Comparison of ENCODE assay signal across 8 mouse cellular contexts in the genomic region with DNA sequence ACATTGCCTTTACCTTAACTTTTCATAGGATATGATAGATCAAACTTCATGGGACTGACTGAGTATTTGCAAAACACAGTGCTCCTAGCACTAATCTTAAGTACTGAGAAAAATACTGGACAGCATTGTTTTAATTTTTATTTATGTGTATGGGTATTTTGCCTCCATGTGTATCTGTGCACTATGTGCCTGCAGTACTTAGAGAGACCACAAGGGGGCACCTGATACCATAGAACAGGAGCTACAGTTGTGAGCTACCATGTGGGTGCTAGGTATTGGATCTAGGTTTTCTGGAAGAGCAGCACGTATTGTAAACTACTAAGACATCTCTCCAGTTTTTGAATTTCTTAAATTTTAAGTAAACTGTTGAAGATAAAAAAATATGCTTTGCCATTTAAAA.
DNase-seq lines count a peak whose midpoint lies in the region; TF ChIP-seq lines count a peak whose summit lies in the region.
"Had no signal": no experiment of that assay in that cellular context is flagged by ENCODE, and none has a peak within 500 bp of the region (broad histone marks: within the 10 kb centered on the region; RNA-seq: fewer than 3 reads in every experiment).

No protein-coding gene starts in this region.

- TF ChIP-seq CTCF in MEL (IDR thresholded peaks at IDR 0.05 in 2 of 3, conservative IDR thresholded peaks at IDR 0.05 in 1 of 3; ENCODE audit: control insufficient read depth in 1 of 3, insufficient read depth in 1 of 3, low read depth in 2 of 3, low read length in 3 of 3, poor library complexity in 1 of 3, severe bottlenecking in 1 of 3), result peak; percentile 32 to 52 (median 33); a peak in 4 of 6 replicates

- H3K79me2 ChIP-seq in MEL (ENCODE audit: control insufficient read depth, insufficient read depth, low read length, poor library complexity), result no peaks in the 10 kb centered on the region

- H3K27ac ChIP-seq in MEL (ENCODE audit: control insufficient read depth, low read depth, low read length), result no peak overlapping the region
- H3K27ac ChIP-seq: limb, embryonic 15.5 days had no signal

- no peaks in the 10 kb centered on the region for H3K9me3 ChIP-seq in MEL (replicated peaks; ENCODE audit: insufficient read depth, low read length)
- H3K9me3 ChIP-seq: limb, embryonic 15.5 days had no signal

- no peaks in the 10 kb centered on the region for H3K4me1 ChIP-seq in MEL (ENCODE audit: control insufficient read depth in 1 of 2, insufficient read depth in 2 of 2, low read length in 2 of 2)
- H3K4me1 ChIP-seq: limb, embryonic 15.5 days had no signal

- H3K36me3 ChIP-seq in MEL (ENCODE audit: control insufficient read depth in 1 of 2, insufficient read depth in 2 of 2, low read length in 2 of 2), result no peaks in the 10 kb centered on the region
- H3K36me3 ChIP-seq in splenic B cell, adult 2 months (ENCODE audit: control insufficient read depth, insufficient read depth, low read length, poor library complexity, severe bottlenecking), result no peaks in the 10 kb centered on the region
- H3K36me3 ChIP-seq: limb, embryonic 15.5 days had no signal

- TF ChIP-seq POLR2A in MEL (IDR thresholded peaks at IDR 0.05; ENCODE audit: control insufficient read depth in 1 of 2, insufficient read depth in 1 of 2, low read depth in 1 of 2, low read length in 2 of 2, poor library complexity in 1 of 2), result no peak

- no peaks in the 10 kb centered on the region for H3K27me3 ChIP-seq in MEL (ENCODE audit: control insufficient read depth in 1 of 2, insufficient read depth in 2 of 2, low read length in 2 of 2)
- no peaks in the 10 kb centered on the region for H3K27me3 ChIP-seq in splenic B cell, adult 2 months (ENCODE audit: control insufficient read depth, insufficient read depth, low read length, poor library complexity, severe bottlenecking)
- H3K27me3 ChIP-seq: limb, embryonic 15.5 days had no signal

- peak; percentile 54 for TF ChIP-seq RAD21 in MEL (IDR thresholded peaks at IDR 0.05; ENCODE audit: low read depth, low read length)

- peak; percentile 40 for DNase-seq in kidney, adult 18-20 months
- DNase-seq in kidney, adult 11 months, result no peak
- DNase-seq in CD4-positive helper T cell, adult 2 months (ENCODE audit: low read depth, low spot score), result peak; percentile 2
- peak; percentile 34 for DNase-seq in MEL (ENCODE audit: low read depth, low spot score)
- peak; percentile 26 for DNase-seq in kidney, postnatal 10 days
- DNase-seq in splenic B cell, adult 2 months (ENCODE audit: low read depth, low spot score), result peak; percentile 35
- DNase-seq in T-cell, adult 2 months (ENCODE audit: low spot score), result no peak

- TF ChIP-seq EP300 in MEL (IDR thresholded peaks at IDR 0.05; ENCODE audit: low read depth in 1 of 2, low read length in 2 of 2), result no peak

- no peak overlapping the region for H3K9ac ChIP-seq in MEL (ENCODE audit: control insufficient read depth, low read depth, low read length, poor library complexity, severe bottlenecking)
- H3K9ac ChIP-seq: limb, embryonic 15.5 days had no signal

- no peak overlapping the region for H3K4me3 ChIP-seq in MEL (ENCODE audit: control insufficient read depth in 1 of 2, insufficient read depth in 1 of 2, low read depth in 2 of 2, low read length in 2 of 2)
- H3K4me3 ChIP-seq: limb, embryonic 15.5 days had no signal

TF ChIP-seq in MEL, 35 proteins besides CTCF, POLR2A, EP300 and RAD21:
- TF ChIP-seq NRF1 (IDR thresholded peaks at IDR 0.05; ENCODE audit: insufficient read depth, low read depth, low read length, poor library complexity, severe bottlenecking), result no peak
- peak; percentile 68 for TF ChIP-seq SMC3 (IDR thresholded peaks at IDR 0.05; ENCODE audit: low read depth, low read length)
- no peak for TF ChIP-seq CHD2 (IDR thresholded peaks at IDR 0.05; ENCODE audit: low read length)
- no peak for TF ChIP-seq RCOR1 (IDR thresholded peaks at IDR 0.05; ENCODE audit: low read depth, low read length)

Comparison
In these comparisons a context has a peak if more than half of its experiments do, and no peak if none do; other contexts are left out.
1. DNase-seq: peak in kidney, adult 18-20 months (single experiment), CD4-positive helper T cell, adult 2 months (single experiment), MEL (single experiment), kidney, postnatal 10 days (single experiment) and splenic B cell, adult 2 months (single experiment); none in kidney, adult 11 months (single experiment) and T-cell, adult 2 months (single experiment).